Mouse (Mus musculus): ENCODE measurements around the gene Orai2.
A peak's percentile ranks its signal among the peaks of the same experiment; 100 is the strongest.

- peak; percentile 83 for TF ChIP-seq EP300 (IDR thresholded peaks at IDR 0.05; ENCODE audit: insufficient read depth, low read depth, low read length)
- TF ChIP-seq CTCF (IDR thresholded peaks at IDR 0.05), result no peak
- TF ChIP-seq POLR2A (IDR thresholded peaks at IDR 0.05; ENCODE audit: insufficient read depth, low read depth, low read length), result no peak
Measured at GRCm38 (mm10) chr5:136201832-136202231, 31.3 kb upstream of the Orai2 start.

Measured in heart, adult 2 months (tissue).